In the genomic region with DNA sequence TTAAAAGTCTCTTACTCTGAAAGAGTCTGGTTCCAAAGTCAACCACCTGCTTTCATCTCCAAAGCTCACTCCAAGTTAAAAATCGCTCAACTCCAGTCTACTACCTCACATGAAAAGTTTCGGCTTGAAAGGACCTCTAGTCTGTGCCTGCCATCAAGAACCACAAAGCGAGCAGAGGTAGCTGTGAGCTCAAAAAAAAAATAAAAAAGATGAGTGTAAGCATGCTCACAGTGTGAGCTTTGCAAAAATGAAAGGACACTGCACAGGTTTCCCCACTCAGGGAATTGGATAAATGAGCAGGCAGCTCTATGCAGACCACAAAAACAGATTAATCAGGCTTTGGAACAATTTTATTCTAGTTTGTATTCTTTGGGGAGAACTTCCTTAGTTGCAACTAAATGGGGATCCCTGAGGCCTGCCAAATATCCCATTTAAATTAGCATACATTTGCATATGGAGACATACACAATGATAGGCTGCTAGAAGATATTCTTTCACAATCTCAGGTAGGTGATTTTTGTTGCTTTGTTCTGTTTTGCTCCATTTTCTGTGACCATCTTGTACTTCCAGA, we compare ENCODE assay signal across 29 mouse cellular contexts.
DNase-seq lines count a peak whose midpoint lies in the region; ATAC-seq and TF ChIP-seq lines count a peak whose summit lies in the region.
"Had no signal": no experiment of that assay in that cellular context is flagged by ENCODE, and none has a peak within 500 bp of the region (broad histone marks: within the 10 kb centered on the region; RNA-seq: fewer than 3 reads in every experiment).

No protein-coding gene starts in this region.

- H3K4me3 ChIP-seq in midbrain, embryonic 12.5 days, result no peak overlapping the region
- no peak overlapping the region for H3K4me3 ChIP-seq in midbrain, embryonic 13.5 days (replicated peaks)
- no peak overlapping the region for H3K4me3 ChIP-seq in cortical plate, adult 2 months (ENCODE audit: insufficient read depth, low read length)
- H3K4me3 ChIP-seq: kidney, embryonic 15.5 days; limb, embryonic 10.5 days; limb, embryonic 15.5 days; liver, embryonic 13.5 days; megakaryocyte, embryonic 14.5 days had no signal

- no peak for TF ChIP-seq CTCF in brain, embryonic 14.5 days (IDR thresholded peaks at IDR 0.05; ENCODE audit: borderline replicate concordance, extremely low read depth, insufficient read depth, insufficient read length)
- TF ChIP-seq CTCF in cortical plate, adult 2 months (IDR thresholded peaks at IDR 0.05; ENCODE audit: extremely low read depth, insufficient read depth, low read length), result no peak

- ATAC-seq in frontal cortex, adult (ENCODE audit: low TSS enrichment), result peak; percentile 85
- ATAC-seq in midbrain, embryonic 12.5 days (ENCODE audit: low FRiP score, low read depth), result peak; percentile 45; the same call in 1 of the 2 replicates
- no peak for ATAC-seq in midbrain, embryonic 13.5 days
- ATAC-seq: activated CD4-positive, CD25-positive, alpha-beta regulatory T cell, adult 4 months; lung, postnatal 0 days had no signal

- intact Hi-C loops in heart, postnatal 25 days (cut with DNase I), result no loop called here

- H3K27ac ChIP-seq in midbrain, embryonic 12.5 days (replicated peaks), result no peak overlapping the region
- no peak overlapping the region for H3K27ac ChIP-seq in midbrain, embryonic 13.5 days
- peak overlapping the region; percentile 46 for H3K27ac ChIP-seq in cortical plate, adult 2 months (ENCODE audit: insufficient read depth, low read length)
- H3K27ac ChIP-seq: kidney, embryonic 15.5 days; limb, embryonic 10.5 days; limb, embryonic 15.5 days; liver, embryonic 13.5 days had no signal

- WGBS in midbrain, embryonic 12.5 days, result 77% methylated on average over 3 of the region's 3 CpGs
- 74% methylated on average over 3 of the region's 3 CpGs for WGBS in midbrain, embryonic 13.5 days

- no peak for TF ChIP-seq POLR2A in brain, embryonic 14.5 days (IDR thresholded peaks at IDR 0.05; ENCODE audit: borderline replicate concordance, extremely low read depth, insufficient read depth, insufficient read length, poor library complexity, severe bottlenecking)
- no peak for TF ChIP-seq POLR2A in cortical plate, adult 2 months (IDR thresholded peaks at IDR 0.05; ENCODE audit: extremely low read depth, insufficient read depth, low read length)

- H3K9ac ChIP-seq in midbrain, embryonic 12.5 days (replicated peaks), result no peak overlapping the region
- no peak overlapping the region for H3K9ac ChIP-seq in midbrain, embryonic 13.5 days (replicated peaks)
- H3K9ac ChIP-seq: kidney, embryonic 15.5 days; limb, embryonic 15.5 days; liver, embryonic 13.5 days had no signal

- no peaks in the 10 kb centered on the region for H3K9me3 ChIP-seq in midbrain, embryonic 12.5 days
- H3K9me3 ChIP-seq in midbrain, embryonic 13.5 days, result no peaks in the 10 kb centered on the region
- H3K9me3 ChIP-seq: kidney, embryonic 15.5 days; limb, embryonic 10.5 days; limb, embryonic 15.5 days; liver, embryonic 13.5 days; megakaryocyte, embryonic 14.5 days had no signal

- no peak for DNase-seq in frontal cortex, postnatal 36 days (ENCODE audit: low spot score in 2 of 2)
- DNase-seq in brain, embryonic 14.5 days (ENCODE audit: low read depth), result peak; percentile 54
- no peak for DNase-seq in heart, postnatal 25 days (ENCODE audit: low spot score)
- DNase-seq in gastrocnemius, postnatal 25 days, result no peak
- DNase-seq: adrenal gland, adult 2 months; adrenal gland, postnatal 36 days; B cell, adult 2 months; cerebellum, adult 8-10 months; cerebellum, postnatal 25 days; gastrocnemius, postnatal 10 days; heart, postnatal 4 days; kidney, adult 18-20 months; kidney, postnatal 25 days; liver, embryonic 13.5 days; lung, adult 18-20 months; lung, postnatal 4 days; right cerebral cortex, adult 18-20 months; spleen, adult 18-20 months; thymus, postnatal 14 days had no signal

- no peaks in the 10 kb centered on the region for H3K27me3 ChIP-seq in midbrain, embryonic 12.5 days
- H3K27me3 ChIP-seq in midbrain, embryonic 13.5 days, result no peaks in the 10 kb centered on the region
- H3K27me3 ChIP-seq: kidney, embryonic 15.5 days; limb, embryonic 15.5 days; liver, embryonic 13.5 days; megakaryocyte, embryonic 14.5 days had no signal

- H3K4me2 ChIP-seq in midbrain, embryonic 12.5 days (replicated peaks), result no peak overlapping the region
- H3K4me2 ChIP-seq in midbrain, embryonic 13.5 days (replicated peaks), result no peak overlapping the region
- H3K4me2 ChIP-seq: kidney, embryonic 15.5 days; limb, embryonic 15.5 days; liver, embryonic 13.5 days had no signal

- H3K4me1 ChIP-seq in midbrain, embryonic 12.5 days, result no peaks in the 10 kb centered on the region; the same call in 1 of the 2 replicates
- 0 out of 2 replicates have a peak, but pooled peaks cover 3% of the 10 kb centered on the region for H3K4me1 ChIP-seq in midbrain, embryonic 13.5 days (replicated peaks)
- H3K4me1 ChIP-seq in cortical plate, adult 2 months (ENCODE audit: control insufficient read depth, insufficient read depth, low read length), result no peaks in the 10 kb centered on the region
- H3K4me1 ChIP-seq: kidney, embryonic 15.5 days; limb, embryonic 10.5 days; limb, embryonic 15.5 days; liver, embryonic 13.5 days; megakaryocyte, embryonic 14.5 days had no signal

- H3K36me3 ChIP-seq in midbrain, embryonic 12.5 days, result no peaks in the 10 kb centered on the region
- no peaks in the 10 kb centered on the region for H3K36me3 ChIP-seq in midbrain, embryonic 13.5 days
- H3K36me3 ChIP-seq: kidney, embryonic 15.5 days; limb, embryonic 10.5 days; limb, embryonic 15.5 days; liver, embryonic 13.5 days had no signal
